Mouse (Mus musculus) CH12.LX (cell line): Measurements from ENCODE around the gene Zbtb8a.

Experiments used
- CHD2 ChIP-seq: IDR thresholded peaks from 2 replicates; pipeline ENCODE4 v1.6.1; 2011; ENCODE audit warnings: low read length, improper control_type of control experiment
- CTCF ChIP-seq, 2 experiments: IDR thresholded peaks in 1 of 2; conservative IDR thresholded peaks in 1 of 2; 2 replicates each; pipeline ENCODE4 v1.5.1; 2011 to 2012; ENCODE audit warnings: low read depth in 2 of 2, low read length in 2 of 2, improper control_type of control experiment in 1 of 2, inconsistent platforms in 1 of 2, mild to moderate bottlenecking in 1 of 2, moderate library complexity in 1 of 2
- EP300 ChIP-seq: IDR thresholded peaks from 2 replicates; pipeline ENCODE4 v1.6.1; 2011; ENCODE audit warnings: low read length, improper control_type of control experiment
- ETS1 ChIP-seq: conservative IDR thresholded peaks from 2 replicates; pipeline ENCODE4 v1.6.1; 2012; ENCODE audit warnings: low read depth, mild to moderate bottlenecking, inconsistent platforms, low read length, improper control_type of control experiment, moderate library complexity
- KAT2A ChIP-seq: IDR thresholded peaks from 2 replicates; pipeline ENCODE4 v1.6.1; 2012; ENCODE audit warnings: low read length, improper control_type of control experiment, inconsistent platforms; ENCODE audit not compliant: insufficient replicate concordance
- MEF2A ChIP-seq: IDR thresholded peaks from 2 replicates; pipeline ENCODE4 v1.6.1; 2014; ENCODE audit warnings: low read depth, mild to moderate bottlenecking, inconsistent platforms, low read length, improper control_type of control experiment, borderline replicate concordance
- NRF1 ChIP-seq: IDR thresholded peaks from 2 replicates; pipeline ENCODE4 v1.6.1; 2014; ENCODE audit warnings: low read depth, mild to moderate bottlenecking, inconsistent platforms, low read length, improper control_type of control experiment, moderate library complexity

DNA sequence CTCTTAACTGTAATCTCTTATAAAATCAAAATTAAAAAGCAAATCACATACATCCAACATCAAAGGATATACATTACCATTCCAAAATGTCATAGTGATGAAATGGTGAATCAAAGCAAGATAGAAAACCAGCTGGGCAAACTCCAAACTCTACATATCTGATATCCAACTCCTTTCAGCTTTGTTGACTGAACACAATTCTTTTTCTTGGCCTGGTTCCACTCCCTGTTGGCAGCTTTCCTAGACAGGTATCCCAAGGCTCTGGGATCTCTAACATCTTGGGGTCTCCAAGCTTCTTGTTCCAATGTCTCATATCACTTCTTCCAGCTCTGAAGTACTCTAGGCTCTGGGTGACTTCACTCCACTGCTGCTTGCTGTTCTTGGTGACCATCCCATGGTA, 33.1 kb upstream of the Zbtb8a start:
- no peak for TF ChIP-seq CTCF (conservative IDR thresholded peaks at IDR 0.05 in 1 of 2, IDR thresholded peaks at IDR 0.05 in 1 of 2; ENCODE audit: low read depth in 2 of 2, low read length in 2 of 2)
- no peak for TF ChIP-seq EP300
- no peak for TF ChIP-seq KAT2A
- TF ChIP-seq MEF2A, result no peak
- TF ChIP-seq ETS1, result no peak
- no peak for TF ChIP-seq NRF1
- no peak for TF ChIP-seq CHD2
